8 mouse cellular contexts compared by ENCODE assay signal in genomic region chr7:100637657-100638056, GRCm38 (mm10). TPM values are rescaled to one million over a fixed set of nuclear protein-coding genes. Genes with fewer than 3 reads are reported as not detected.
DNase-seq lines count a peak whose midpoint lies in the region.

No protein-coding gene starts in this region.

- DNase-seq in heart, postnatal 10 days = peak; percentile 39 to 57
- DNase-seq in heart, postnatal 36 days = no peak
- DNase-seq in A20 (ENCODE audit: low read depth, low spot score) = peak; percentile 44
- peak; percentile 62 for DNase-seq in R1 (ENCODE audit: low read depth, low spot score)
- peak; percentile 49 to 51 for DNase-seq in kidney, postnatal 4 days
- no peak for DNase-seq in right cerebral cortex, postnatal 10 days (ENCODE audit: low spot score in 2 of 2)
- no peak for DNase-seq in layer of hippocampus, postnatal 25 days (ENCODE audit: extremely low spot score in 1 of 2, low spot score in 1 of 2)
- no peak for DNase-seq in adrenal gland, postnatal 14 days

- intact Hi-C loops in heart, postnatal 10 days (cut with DNase I) = loop anchor here (2.0 kb wide), 1 partner anchor 117 kb away; no protein-coding TSS in a partner anchor
- intact Hi-C loops in heart, postnatal 36 days (cut with DNase I) = loop anchor here (2.0 kb wide), 1 partner anchor 115 kb away; no protein-coding TSS in a partner anchor

RNA-seq across cellular contexts. Expression of gene Plekhb1, which starts 24.6 kb away (rescaled TPM):
- total RNA-seq in heart, postnatal 10 days (2021) = 1 to 10 TPM; 1.6 to 2.3 TPM
- 1 to 10 TPM; 2.6 to 2.7 TPM for total RNA-seq in heart, postnatal 36 days (2021)
- 100 to 1,000 TPM; 161 to 194 TPM for total RNA-seq in layer of hippocampus, postnatal 25 days (2021)
- 3.0 and 4.0 TPM in 2 replicates for total RNA-seq in adrenal gland, postnatal 14 days (2021)

RNA-seq across cellular contexts. Expression of gene Mrpl48, which starts 29.6 kb away (rescaled TPM):
- 10 to 100 TPM; 70.3 to 70.4 TPM for total RNA-seq in heart, postnatal 10 days (2021)
- 10 to 100 TPM; 66.3 to 73.0 TPM for total RNA-seq in heart, postnatal 36 days (2021)
- total RNA-seq in layer of hippocampus, postnatal 25 days (2021) = 10 to 100 TPM; 63.9 to 67.7 TPM
- 59.8 and 60.9 TPM in 2 replicates for total RNA-seq in adrenal gland, postnatal 14 days (2021)

RNA-seq across cellular contexts. Expression of gene Rab6a, which starts 30.4 kb away (rescaled TPM):
- 10 to 100 TPM; 77.2 to 78.6 TPM for total RNA-seq in heart, postnatal 10 days (2021)
- 10 to 100 TPM; 65.6 to 68.0 TPM for total RNA-seq in heart, postnatal 36 days (2021)
- total RNA-seq in layer of hippocampus, postnatal 25 days (2021) = 100 to 1,000 TPM; 373 to 387 TPM
- 68.0 TPM in 2 replicates for total RNA-seq in adrenal gland, postnatal 14 days (2021)

Comparison
In these comparisons a context has a peak if more than half of its experiments do, and no peak if none do; other contexts are left out.
1. DNase-seq: peak in heart, postnatal 10 days (2 of 2), A20 (single experiment), R1 (single experiment) and kidney, postnatal 4 days (2 of 2); none in heart, postnatal 36 days (0 of 2), right cerebral cortex, postnatal 10 days (0 of 2), layer of hippocampus, postnatal 25 days (0 of 2) and adrenal gland, postnatal 14 days (single experiment).
2. RNA of gene Plekhb1, which starts 24.6 kb away (total RNA-seq): 161 to 194 TPM in layer of hippocampus, postnatal 25 days; 3.0 to 4.0 TPM in adrenal gland, postnatal 14 days, 2.6 to 2.7 TPM in heart, postnatal 36 days and 1.6 to 2.3 TPM in heart, postnatal 10 days; every median in the first group is over 10 times any median in the second.